In the genomic region with DNA sequence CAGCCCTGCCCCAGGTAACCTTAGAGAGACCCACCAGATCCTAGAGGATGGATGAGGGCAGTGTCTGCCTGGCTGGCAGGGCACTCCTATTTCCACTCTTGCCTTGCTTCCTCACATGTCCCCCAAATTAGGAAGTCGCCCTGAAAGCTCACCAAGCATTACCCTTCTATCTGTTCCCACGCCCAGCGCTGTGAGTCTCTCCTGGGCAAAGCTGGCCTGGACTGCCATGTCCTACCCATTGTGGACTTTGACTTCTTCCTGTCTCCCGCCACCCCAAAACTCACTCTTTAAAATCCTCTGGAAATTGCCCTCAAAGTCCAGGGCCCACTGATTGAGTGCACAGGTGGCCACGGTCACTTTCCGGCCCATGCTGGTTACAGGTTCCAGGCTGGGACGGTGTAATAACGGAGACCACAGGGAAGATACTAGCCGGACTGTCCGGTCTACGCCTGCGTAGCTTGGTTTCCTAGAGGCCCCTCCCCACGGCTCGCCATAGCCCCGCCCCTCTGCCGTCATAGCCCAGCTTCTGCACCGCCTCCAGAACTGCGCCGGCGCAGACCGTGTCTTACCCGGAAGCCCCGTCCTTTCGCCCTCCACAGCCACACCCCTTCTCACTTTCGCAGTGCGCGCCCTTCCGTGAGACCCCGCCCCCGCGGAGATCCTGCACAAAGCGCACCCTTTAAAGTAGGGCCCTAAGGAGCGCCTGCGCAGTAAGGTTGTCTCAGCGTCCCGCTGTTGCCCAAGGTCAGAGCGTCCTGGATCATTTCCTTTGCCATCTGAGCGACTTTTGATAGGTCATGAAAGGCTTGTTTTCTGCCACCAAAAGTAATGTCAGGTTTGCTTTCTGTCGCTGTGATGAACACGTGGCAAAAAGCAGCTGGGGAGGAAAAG, we compare ENCODE assay signal across 8 mouse cellular contexts. TPM values are rescaled to one million over a fixed set of nuclear protein-coding genes. Genes with fewer than 3 reads are reported as not detected.
DNase-seq lines count a peak whose midpoint lies in the region; ATAC-seq and TF ChIP-seq lines count a peak whose summit lies in the region.

A gene (minus strand): TSS at position 475 of the 891 bp plus-strand sequence.
A gene (plus strand): TSS at position 771 of the 891 bp plus-strand sequence.

- WGBS in forebrain, embryonic 10.5 days = under 1% methylated on average over 40 of the region's 40 CpGs
- WGBS in heart, embryonic 15.5 days = under 1% methylated on average over 40 of the region's 40 CpGs
- WGBS in liver, embryonic 14.5 days (ENCODE audit: insufficient replicate concordance) = under 1% methylated on average over 40 of the region's 40 CpGs
- WGBS in neural tube, embryonic 11.5 days = under 1% methylated on average over 40 of the region's 40 CpGs
- under 1% methylated on average over 40 of the region's 40 CpGs for WGBS in stomach, postnatal 0 days

- TF ChIP-seq EP300 in liver, embryonic 14.5 days (IDR thresholded peaks at IDR 0.05; ENCODE audit: low read depth) = no peak
- no peak for TF ChIP-seq EP300 in stomach, postnatal 0 days (optimal IDR thresholded peaks at IDR 0.05)

- peaks cover 20% of the 10 kb centered on the region for H3K36me3 ChIP-seq in forebrain, embryonic 10.5 days (replicated peaks)
- H3K36me3 ChIP-seq in heart, embryonic 15.5 days = peaks cover 6% of the 10 kb centered on the region; the same call in 1 of the 2 replicates
- H3K36me3 ChIP-seq in liver, embryonic 14.5 days (replicated peaks; ENCODE audit: control insufficient read depth, insufficient read depth, low read depth) = no peaks in the 10 kb centered on the region
- H3K36me3 ChIP-seq in neural tube, embryonic 11.5 days (ENCODE audit: control insufficient read depth, insufficient read depth, low read length) = 0 out of 2 replicates have a peak, but pooled peaks cover 2% of the 10 kb centered on the region
- H3K36me3 ChIP-seq in stomach, postnatal 0 days (ENCODE audit: control insufficient read depth, insufficient read depth, low read length) = no peaks in the 10 kb centered on the region

- peak; percentile 98 for ATAC-seq in CD4-positive, CD25-positive, alpha-beta regulatory T cell, adult 4 months
- peak; percentile 99 for ATAC-seq in heart, embryonic 15.5 days (replicated peaks; ENCODE audit: insufficient number of reproducible peaks, insufficient read depth, low FRiP score, low read depth)
- ATAC-seq in liver, embryonic 14.5 days (ENCODE audit: insufficient read depth) = peak; percentile 95
- peak; percentile 98 for ATAC-seq in neural tube, embryonic 11.5 days (ENCODE audit: insufficient read depth, low FRiP score, low TSS enrichment)
- peak; percentile 98 for ATAC-seq in stomach, postnatal 0 days (ENCODE audit: low FRiP score, low TSS enrichment)

- H3K9ac ChIP-seq in heart, embryonic 15.5 days = peak within 1 kb of the TSS; percentile 64
- H3K9ac ChIP-seq in liver, embryonic 14.5 days (replicated peaks) = peak within 1 kb of the TSS; percentile 71
- H3K9ac ChIP-seq in neural tube, embryonic 11.5 days (ENCODE audit: low read length) = peak within 1 kb of the TSS; percentile 57
- peak within 1 kb of the TSS; percentile 68 for H3K9ac ChIP-seq in stomach, postnatal 0 days (ENCODE audit: low read length)

- H3K4me1 ChIP-seq in forebrain, embryonic 10.5 days = peaks cover 22% of the 10 kb centered on the region
- peaks cover 13% of the 10 kb centered on the region for H3K4me1 ChIP-seq in heart, embryonic 15.5 days (replicated peaks)
- H3K4me1 ChIP-seq in liver, embryonic 14.5 days (replicated peaks; ENCODE audit: control insufficient read depth in 2 of 2, insufficient read depth in 2 of 2, low read length in 1 of 2) = peaks cover 5 to 20% of the 10 kb centered on the region in 2 experiments
- peaks cover 6% of the 10 kb centered on the region for H3K4me1 ChIP-seq in neural tube, embryonic 11.5 days (ENCODE audit: control insufficient read depth, insufficient read depth, low read length)
- peaks cover 6% of the 10 kb centered on the region; the same call in 1 of the 2 replicates for H3K4me1 ChIP-seq in stomach, postnatal 0 days (replicated peaks; ENCODE audit: control insufficient read depth, insufficient read depth)

- H3K27ac ChIP-seq in forebrain, embryonic 10.5 days = peak within 1 kb of the TSS; percentile 91
- H3K27ac ChIP-seq in heart, embryonic 15.5 days = peak within 1 kb of the TSS; percentile 76
- no peak within 1 kb of the TSS for H3K27ac ChIP-seq in liver, embryonic 14.5 days
- no peak within 1 kb of the TSS for H3K27ac ChIP-seq in neural tube, embryonic 11.5 days (ENCODE audit: low read depth, low read length)
- peak within 1 kb of the TSS; percentile 79 for H3K27ac ChIP-seq in stomach, postnatal 0 days (replicated peaks)

- H3K4me2 ChIP-seq in heart, embryonic 15.5 days = peak within 1 kb of the TSS; percentile 79
- peak within 1 kb of the TSS; percentile 80 for H3K4me2 ChIP-seq in liver, embryonic 14.5 days (ENCODE audit: low read depth)
- H3K4me2 ChIP-seq in neural tube, embryonic 11.5 days (ENCODE audit: low read depth) = peak within 1 kb of the TSS; percentile 62
- H3K4me2 ChIP-seq in stomach, postnatal 0 days (replicated peaks; ENCODE audit: low read depth) = peak within 1 kb of the TSS; percentile 68

- DNase-seq in c-Kit-negative CD71-positive TER-119-positive erythroid progenitor cells, embryonic 14.5 days (ENCODE audit: low read depth, low spot score) = peak; percentile 93
- DNase-seq in forebrain, embryonic 10.5 days (ENCODE audit: extremely low spot score, low spot score) = peak; percentile 99
- peak; percentile 100 for DNase-seq in kidney, postnatal 25 days
- peak; percentile 93 to 95 (median 93) for DNase-seq in liver, embryonic 14.5 days (ENCODE audit: low read depth in 3 of 3, low spot score in 3 of 3)
- peak; percentile 99 for DNase-seq in neural tube, embryonic 11.5 days (ENCODE audit: low spot score)
- DNase-seq in stomach, postnatal 0 days (ENCODE audit: low spot score) = peak; percentile 100

- H3K9me3 ChIP-seq in forebrain, embryonic 10.5 days = no peaks in the 10 kb centered on the region
- no peaks in the 10 kb centered on the region for H3K9me3 ChIP-seq in heart, embryonic 15.5 days (replicated peaks)
- no peaks in the 10 kb centered on the region for H3K9me3 ChIP-seq in liver, embryonic 14.5 days (ENCODE audit: control insufficient read depth, low read length)
- no peaks in the 10 kb centered on the region for H3K9me3 ChIP-seq in neural tube, embryonic 11.5 days (ENCODE audit: control insufficient read depth, low read length)
- H3K9me3 ChIP-seq in stomach, postnatal 0 days (ENCODE audit: control insufficient read depth, low read length) = no peaks in the 10 kb centered on the region

- H3K27me3 ChIP-seq in forebrain, embryonic 10.5 days (ENCODE audit: poor library complexity, severe bottlenecking) = no peaks in the 10 kb centered on the region
- no peaks in the 10 kb centered on the region for H3K27me3 ChIP-seq in heart, embryonic 15.5 days
- no peaks in the 10 kb centered on the region for H3K27me3 ChIP-seq in liver, embryonic 14.5 days (ENCODE audit: control insufficient read depth, insufficient read depth, low read length)
- no peaks in the 10 kb centered on the region for H3K27me3 ChIP-seq in neural tube, embryonic 11.5 days (ENCODE audit: control insufficient read depth, insufficient read depth, low read length)
- H3K27me3 ChIP-seq in stomach, postnatal 0 days (ENCODE audit: control insufficient read depth, insufficient read depth, low read length) = no peaks in the 10 kb centered on the region

- peak within 1 kb of the TSS; percentile 75 for H3K4me3 ChIP-seq in forebrain, embryonic 10.5 days
- peak within 1 kb of the TSS; percentile 64 for H3K4me3 ChIP-seq in heart, embryonic 15.5 days
- H3K4me3 ChIP-seq in liver, embryonic 14.5 days (ENCODE audit: insufficient read depth in 1 of 2, low read depth in 2 of 2, low read length in 2 of 2) = peak within 1 kb of the TSS; percentile 63 to 91
- H3K4me3 ChIP-seq in neural tube, embryonic 11.5 days (ENCODE audit: low read depth, low read length) = peak within 1 kb of the TSS; percentile 59
- peak within 1 kb of the TSS; percentile 60 for H3K4me3 ChIP-seq in stomach, postnatal 0 days (ENCODE audit: low read depth, low read length)

- TF ChIP-seq CTCF in liver, embryonic 14.5 days (IDR thresholded peaks at IDR 0.05; ENCODE audit: low read depth) = no peak
- no peak for TF ChIP-seq CTCF in stomach, postnatal 0 days (IDR thresholded peaks at IDR 0.05; ENCODE audit: low read depth)

RNA-seq across cellular contexts. Expression of the first gene that starts in this region (rescaled TPM):
- 10 to 100 TPM; 20.7 to 28.5 TPM for polyA plus RNA-seq in CD4-positive, CD25-positive, alpha-beta regulatory T cell, adult 4 months (2017; shearing (Covaris generic))
- 8.8 and 10.8 TPM in 2 replicates for polyA plus RNA-seq in forebrain, embryonic 10.5 days (2016; fragmentation: Nextera tagmentation; extraction: Ambion mirVana)
- polyA plus RNA-seq in heart, embryonic 15.5 days (2015; fragmentation: Nextera tagmentation; extraction: Ambion mirVana) = 8.3 and 9.4 TPM in 2 replicates
- 7.6 and 7.7 TPM in 2 replicates for polyA plus RNA-seq in liver, embryonic 14.5 days (2012; rRNA removed)
- 6.0 and 7.1 TPM in 2 replicates for polyA plus RNA-seq in liver, embryonic 14.5 days (2014; fragmentation: Nextera tagmentation; extraction: Ambion mirVana)
- polyA plus RNA-seq in neural tube, embryonic 11.5 days (2014; fragmentation: Nextera tagmentation; extraction: Ambion mirVana) = 8.7 and 8.9 TPM in 2 replicates
- 8.5 and 9.2 TPM in 2 replicates for polyA plus RNA-seq in stomach, postnatal 0 days (2015; fragmentation: Nextera tagmentation; extraction: Ambion mirVana)

RNA-seq across cellular contexts. Expression of the second gene that starts in this region (rescaled TPM):
- 10 to 100 TPM; 47.4 to 52.1 TPM for polyA plus RNA-seq in CD4-positive, CD25-positive, alpha-beta regulatory T cell, adult 4 months (2017; shearing (Covaris generic))
- 89.3 and 96.2 TPM in 2 replicates for polyA plus RNA-seq in forebrain, embryonic 10.5 days (2016; fragmentation: Nextera tagmentation; extraction: Ambion mirVana)
- polyA plus RNA-seq in heart, embryonic 15.5 days (2015; fragmentation: Nextera tagmentation; extraction: Ambion mirVana) = 14.1 and 25.2 TPM in 2 replicates
- polyA plus RNA-seq in liver, embryonic 14.5 days (2012; rRNA removed) = 58.8 and 61.2 TPM in 2 replicates
- polyA plus RNA-seq in liver, embryonic 14.5 days (2014; fragmentation: Nextera tagmentation; extraction: Ambion mirVana) = 57.0 and 61.4 TPM in 2 replicates
- polyA plus RNA-seq in neural tube, embryonic 11.5 days (2014; fragmentation: Nextera tagmentation; extraction: Ambion mirVana) = 70.1 and 86.1 TPM in 2 replicates
- polyA plus RNA-seq in stomach, postnatal 0 days (2015; fragmentation: Nextera tagmentation; extraction: Ambion mirVana) = 23.9 and 27.1 TPM in 2 replicates

Comparison
In these comparisons a context has a peak if more than half of its experiments do, and no peak if none do; other contexts are left out.
1. H3K27ac ChIP-seq: peak in forebrain, embryonic 10.5 days (single experiment), heart, embryonic 15.5 days (single experiment) and stomach, postnatal 0 days (single experiment); none in liver, embryonic 14.5 days (single experiment) and neural tube, embryonic 11.5 days (single experiment).
2. Peak in every context shown above with its lines, with median percentiles within 50 percentile points of each other: ATAC-seq, DNase-seq, H3K4me3 ChIP-seq, H3K4me2 ChIP-seq and H3K9ac ChIP-seq.